Mouse (Mus musculus): ENCODE data around the gene Sncg. TPM values are rescaled to one million over a fixed set of nuclear protein-coding genes. Genes with fewer than 3 reads are reported as not detected.
"Not testable (repeated sequence)": the region's sequence is repeated elsewhere in the genome, so short reads cannot be mapped to it uniquely, and the experiment has no call there.

Sncg gene
- polyA plus RNA-seq, 1 experiment from 2014 or later = 31.3 TPM

DNA sequence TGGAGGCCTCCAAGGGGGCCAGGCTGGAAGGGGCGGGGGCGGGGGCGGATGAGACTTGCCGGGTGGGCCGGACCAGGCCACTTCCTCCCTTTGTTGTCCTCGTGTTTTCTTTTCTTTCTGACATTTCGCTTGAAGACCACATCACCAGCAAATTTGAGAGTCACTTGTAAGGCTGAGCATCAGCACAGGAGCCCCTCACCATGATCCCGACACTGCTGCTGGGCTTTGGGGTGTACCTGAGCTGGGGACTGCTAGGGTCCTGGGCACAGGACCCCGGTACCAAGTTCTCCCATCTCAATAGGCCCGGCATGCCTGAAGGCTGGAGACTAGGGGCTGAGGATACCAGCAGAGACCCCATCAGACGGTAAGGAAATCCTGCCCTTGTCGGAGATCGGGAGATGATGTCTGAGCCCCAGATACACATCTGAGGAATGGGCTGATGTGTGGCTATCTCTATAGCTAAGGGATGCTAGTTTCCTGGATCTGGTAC, 871 bp upstream of the Sncg start, which contains the start of gene Mmrn2:
Gene Mmrn2, plus strand, starts transcription at position 51 of the 490 bp plus-strand sequence.
- ATAC-seq (ENCODE audit: insufficient read depth, low FRiP score) = no peak
- no peaks in the 10 kb centered on the region for H3K27me3 ChIP-seq (ENCODE audit: control insufficient read depth, insufficient read depth, low read length)
- peaks cover 21% of the 10 kb centered on the region for H3K4me1 ChIP-seq (ENCODE audit: control insufficient read depth, insufficient read depth, low read length)
- H3K27ac ChIP-seq (ENCODE audit: low read length) = no peak within 1 kb of the TSS
- peak within 1 kb of the TSS; percentile 17 for H3K4me2 ChIP-seq (ENCODE audit: low read depth, low read length)
- H3K9ac ChIP-seq (ENCODE audit: low read length) = peak within 1 kb of the TSS; percentile 39; the same call in 1 of the 2 replicates
- H3K36me3 ChIP-seq (ENCODE audit: control insufficient read depth, insufficient read depth, low read length) = no peaks in the 10 kb centered on the region
- 76% methylated on average over 13 of the region's 13 CpGs for WGBS
- H3K4me3 ChIP-seq (replicated peaks; ENCODE audit: low read length) = peak within 1 kb of the TSS; percentile 25
- H3K9me3 ChIP-seq (replicated peaks; ENCODE audit: control insufficient read depth, low read length) = no peaks in the 10 kb centered on the region

DNA sequence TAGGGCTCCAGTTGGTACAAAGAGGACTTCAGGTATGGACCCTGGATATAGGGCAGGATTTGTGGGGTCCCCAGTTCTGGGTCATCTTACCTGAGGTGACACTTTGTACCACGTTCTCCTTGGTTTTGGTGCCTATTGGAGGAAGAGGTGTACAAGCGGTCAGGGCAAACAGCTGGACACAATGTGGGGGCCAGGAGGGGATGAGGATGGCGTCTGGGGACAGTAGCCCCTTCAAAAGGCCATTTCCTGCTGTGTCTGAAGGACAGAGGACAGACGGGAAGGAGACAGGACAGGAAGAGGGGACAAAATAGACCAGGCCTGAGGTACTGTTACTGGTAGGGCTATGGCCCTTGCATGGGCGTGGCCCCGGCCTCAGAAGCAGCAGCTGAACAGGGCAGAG, 1.0 kb downstream of the Sncg start:
- Histone ChIP-seq H3K27ac (ENCODE audit: low read length) (no peak overlapping the region), H3K36me3 (ENCODE audit: control insufficient read depth, insufficient read depth, low read length) (no peaks in the 10 kb centered on the region), H3K4me2 (ENCODE audit: low read depth, low read length) (no peak overlapping the region), H3K9me3 (replicated peaks; ENCODE audit: control insufficient read depth, low read length) (no peaks in the 10 kb centered on the region), H3K4me3 (replicated peaks; ENCODE audit: low read length) (no peak overlapping the region), H3K9ac (ENCODE audit: low read length) (no peak overlapping the region), H3K4me1 (ENCODE audit: control insufficient read depth, insufficient read depth, low read length) (peaks cover 17% of the 10 kb centered on the region), H3K27me3 (ENCODE audit: control insufficient read depth, insufficient read depth, low read length) (no peaks in the 10 kb centered on the region)
- WGBS = 75% methylated on average over 6 of the region's 6 CpGs
- ATAC-seq (ENCODE audit: insufficient read depth, low FRiP score) = no peak

DNA sequence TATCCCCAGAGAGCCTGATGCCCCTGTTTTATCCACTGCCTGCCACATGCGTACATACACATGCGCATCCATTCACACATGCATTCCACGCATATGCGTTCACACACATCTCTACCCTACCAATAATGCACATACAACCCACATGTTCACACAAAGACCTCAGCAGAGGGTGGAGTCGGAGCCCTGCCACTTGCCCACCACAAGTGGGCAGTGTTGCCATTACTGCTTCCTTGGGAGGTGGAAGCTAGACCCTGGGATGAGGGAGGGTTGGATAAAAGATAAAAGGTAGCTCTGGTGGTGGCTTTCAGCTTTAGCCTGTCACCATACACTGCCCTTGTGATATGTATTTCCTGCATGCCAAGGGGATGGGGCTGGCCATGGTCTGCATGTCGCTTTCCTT, 1.9 kb downstream of the Sncg start:
- Histone ChIP-seq H3K36me3 (ENCODE audit: control insufficient read depth, insufficient read depth, low read length) (no peaks in the 10 kb centered on the region), H3K27ac (ENCODE audit: low read length) (no peak overlapping the region), H3K4me3 (replicated peaks; ENCODE audit: low read length) (no peak overlapping the region), H3K4me2 (ENCODE audit: low read depth, low read length) (no peak overlapping the region), H3K9ac (ENCODE audit: low read length) (no peak overlapping the region), H3K9me3 (replicated peaks; ENCODE audit: control insufficient read depth, low read length) (no peaks in the 10 kb centered on the region), H3K4me1 (ENCODE audit: control insufficient read depth, insufficient read depth, low read length) (peaks cover 12% of the 10 kb centered on the region), H3K27me3 (ENCODE audit: control insufficient read depth, insufficient read depth, low read length) (no peaks in the 10 kb centered on the region)
- 89% methylated on average over 6 of the region's 6 CpGs for WGBS
- no peak for ATAC-seq (ENCODE audit: insufficient read depth, low FRiP score)

DNA sequence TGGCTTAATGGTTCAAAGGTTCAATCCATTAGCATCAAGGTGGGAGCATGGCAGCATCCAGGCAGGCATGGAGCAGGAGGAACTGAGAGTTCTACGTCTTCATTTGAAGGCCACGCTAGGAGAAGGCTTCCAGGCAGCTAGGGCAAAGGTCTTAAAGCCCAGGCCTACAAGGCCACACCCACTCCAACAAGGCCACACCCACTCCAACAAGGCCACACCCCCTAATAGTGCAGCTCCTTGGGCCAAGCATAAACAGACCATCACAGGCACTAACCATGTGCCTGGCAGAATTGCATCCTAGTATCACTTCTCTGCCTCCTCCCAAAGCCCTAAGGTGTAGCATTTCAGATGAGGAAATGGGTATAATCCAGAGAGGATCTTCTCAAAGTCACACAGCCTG, 2.8 kb downstream of the Sncg start:
- no peaks in the 10 kb centered on the region for H3K27me3 ChIP-seq (ENCODE audit: control insufficient read depth, insufficient read depth, low read length)
- peaks cover 12% of the 10 kb centered on the region for H3K4me1 ChIP-seq (ENCODE audit: control insufficient read depth, insufficient read depth, low read length)
- no peaks in the 10 kb centered on the region for H3K36me3 ChIP-seq (ENCODE audit: control insufficient read depth, insufficient read depth, low read length)
- no peak for ATAC-seq (ENCODE audit: insufficient read depth, low FRiP score)
- H3K9me3 ChIP-seq (replicated peaks; ENCODE audit: control insufficient read depth, low read length) = no peaks in the 10 kb centered on the region
- H3K27ac ChIP-seq (ENCODE audit: low read length) = no peak overlapping the region
- H3K4me2 ChIP-seq (ENCODE audit: low read depth, low read length) = no peak overlapping the region
- 69% methylated on average over 2 of the region's 2 CpGs for WGBS
- H3K4me3 ChIP-seq (replicated peaks; ENCODE audit: low read length) = no peak overlapping the region
- H3K9ac ChIP-seq (ENCODE audit: low read length) = no peak overlapping the region

DNA sequence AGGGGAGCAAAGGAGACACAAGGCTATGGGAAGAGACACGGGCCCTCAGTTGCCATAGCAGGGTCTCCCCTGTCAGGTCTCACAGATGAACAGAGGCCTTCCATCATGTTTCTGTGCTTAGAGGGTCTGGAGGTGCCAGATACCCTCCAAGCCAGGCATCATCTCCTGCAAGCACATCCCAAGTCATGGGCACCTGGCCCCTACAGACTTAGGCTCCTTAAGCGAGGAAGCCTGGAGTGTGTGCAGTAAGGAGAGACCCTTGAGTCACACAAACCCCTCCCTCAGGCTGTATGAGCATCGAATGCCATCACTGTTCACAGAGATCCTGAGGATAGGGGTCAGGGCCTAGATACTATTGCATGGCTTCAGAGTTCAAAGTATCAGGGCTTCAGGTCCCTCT, 3.7 kb downstream of the Sncg start:
- H3K27me3 ChIP-seq (ENCODE audit: control insufficient read depth, insufficient read depth, low read length) = no peaks in the 10 kb centered on the region
- no peak for ATAC-seq (ENCODE audit: insufficient read depth, low FRiP score)
- peaks cover 12% of the 10 kb centered on the region for H3K4me1 ChIP-seq (ENCODE audit: control insufficient read depth, insufficient read depth, low read length)
- no peaks in the 10 kb centered on the region for H3K9me3 ChIP-seq (replicated peaks; ENCODE audit: control insufficient read depth, low read length)
- H3K4me2 ChIP-seq (ENCODE audit: low read depth, low read length) = no peak overlapping the region
- no peak overlapping the region for H3K9ac ChIP-seq (ENCODE audit: low read length)
- 86% methylated on average over 3 of the region's 3 CpGs for WGBS
- no peak overlapping the region for H3K27ac ChIP-seq (ENCODE audit: low read length)
- no peaks in the 10 kb centered on the region for H3K36me3 ChIP-seq (ENCODE audit: control insufficient read depth, insufficient read depth, low read length)
- H3K4me3 ChIP-seq (replicated peaks; ENCODE audit: low read length) = no peak overlapping the region

DNA sequence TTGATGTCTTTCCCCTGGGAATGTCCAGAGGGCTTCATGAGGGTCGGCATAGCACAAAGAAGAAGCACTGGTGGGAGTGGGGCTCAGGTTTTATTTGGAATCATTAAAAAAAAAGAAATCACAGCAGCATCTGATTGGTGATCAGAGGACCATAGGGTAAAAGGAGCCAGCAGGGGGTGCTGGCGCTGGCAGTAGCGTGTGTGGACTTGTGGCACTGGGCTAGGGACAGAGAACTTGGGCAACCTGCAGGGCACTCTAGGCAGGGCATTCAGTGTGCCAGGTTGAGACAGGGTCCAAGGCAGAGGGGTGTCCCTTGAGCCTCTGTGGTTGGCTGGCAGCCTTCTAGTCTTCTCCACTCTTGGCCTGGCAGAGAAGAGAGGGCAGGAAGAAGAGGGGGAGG, 4.4 kb downstream of the Sncg start:
- H3K4me1 ChIP-seq (ENCODE audit: control insufficient read depth, insufficient read depth, low read length) = peaks cover 12% of the 10 kb centered on the region
- H3K9me3 ChIP-seq (replicated peaks; ENCODE audit: control insufficient read depth, low read length) = peaks cover 2% of the 10 kb centered on the region; the same call in 1 of the 2 replicates
- no peak overlapping the region for H3K4me3 ChIP-seq (replicated peaks; ENCODE audit: low read length)
- H3K27ac ChIP-seq (ENCODE audit: low read length) = no peak overlapping the region
- no peak overlapping the region for H3K4me2 ChIP-seq (ENCODE audit: low read depth, low read length)
- H3K9ac ChIP-seq (ENCODE audit: low read length) = no peak overlapping the region
- no peaks in the 10 kb centered on the region for H3K27me3 ChIP-seq (ENCODE audit: control insufficient read depth, insufficient read depth, low read length)
- WGBS = 67% methylated on average over 3 of the region's 3 CpGs
- no peaks in the 10 kb centered on the region for H3K36me3 ChIP-seq (ENCODE audit: control insufficient read depth, insufficient read depth, low read length)
- ATAC-seq (ENCODE audit: insufficient read depth, low FRiP score) = no peak

DNA sequence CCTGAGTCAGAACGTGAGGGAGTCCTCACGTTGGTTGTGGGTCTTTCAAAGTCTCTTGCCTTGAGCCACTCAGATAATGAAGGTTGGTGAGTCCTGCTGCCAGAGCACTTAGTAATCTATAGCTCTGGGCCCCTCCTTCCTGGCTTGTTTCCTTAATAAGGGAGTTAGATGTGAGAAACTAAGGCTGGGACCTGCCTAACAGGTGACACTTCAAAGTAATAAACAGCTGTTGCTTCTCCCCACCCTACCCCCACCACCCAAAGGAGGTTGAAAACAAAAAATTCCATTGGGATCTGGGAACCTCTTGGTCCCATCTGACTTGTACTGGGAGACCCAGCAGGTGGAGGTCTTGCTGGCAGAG, 9.5 kb downstream of the Sncg start:
- ATAC-seq (ENCODE audit: insufficient read depth, low FRiP score) = no peak
- Histone ChIP-seq H3K36me3 (ENCODE audit: control insufficient read depth, insufficient read depth, low read length) (no peaks in the 10 kb centered on the region), H3K9me3 (replicated peaks; ENCODE audit: control insufficient read depth, low read length) (peaks cover 4% of the 10 kb centered on the region; the same call in 1 of the 2 replicates), H3K9ac (ENCODE audit: low read length) (no peak overlapping the region), H3K4me2 (ENCODE audit: low read depth, low read length) (no peak overlapping the region), H3K27me3 (ENCODE audit: control insufficient read depth, insufficient read depth, low read length) (no peaks in the 10 kb centered on the region), H3K4me1 (ENCODE audit: control insufficient read depth, insufficient read depth, low read length) (0 out of 2 replicates have a peak, but pooled peaks cover 3% of the 10 kb centered on the region), H3K27ac (ENCODE audit: low read length) (no peak overlapping the region), H3K4me3 (replicated peaks; ENCODE audit: low read length) (no peak overlapping the region)
- WGBS = 95% methylated on average over 2 of the region's 2 CpGs

DNA sequence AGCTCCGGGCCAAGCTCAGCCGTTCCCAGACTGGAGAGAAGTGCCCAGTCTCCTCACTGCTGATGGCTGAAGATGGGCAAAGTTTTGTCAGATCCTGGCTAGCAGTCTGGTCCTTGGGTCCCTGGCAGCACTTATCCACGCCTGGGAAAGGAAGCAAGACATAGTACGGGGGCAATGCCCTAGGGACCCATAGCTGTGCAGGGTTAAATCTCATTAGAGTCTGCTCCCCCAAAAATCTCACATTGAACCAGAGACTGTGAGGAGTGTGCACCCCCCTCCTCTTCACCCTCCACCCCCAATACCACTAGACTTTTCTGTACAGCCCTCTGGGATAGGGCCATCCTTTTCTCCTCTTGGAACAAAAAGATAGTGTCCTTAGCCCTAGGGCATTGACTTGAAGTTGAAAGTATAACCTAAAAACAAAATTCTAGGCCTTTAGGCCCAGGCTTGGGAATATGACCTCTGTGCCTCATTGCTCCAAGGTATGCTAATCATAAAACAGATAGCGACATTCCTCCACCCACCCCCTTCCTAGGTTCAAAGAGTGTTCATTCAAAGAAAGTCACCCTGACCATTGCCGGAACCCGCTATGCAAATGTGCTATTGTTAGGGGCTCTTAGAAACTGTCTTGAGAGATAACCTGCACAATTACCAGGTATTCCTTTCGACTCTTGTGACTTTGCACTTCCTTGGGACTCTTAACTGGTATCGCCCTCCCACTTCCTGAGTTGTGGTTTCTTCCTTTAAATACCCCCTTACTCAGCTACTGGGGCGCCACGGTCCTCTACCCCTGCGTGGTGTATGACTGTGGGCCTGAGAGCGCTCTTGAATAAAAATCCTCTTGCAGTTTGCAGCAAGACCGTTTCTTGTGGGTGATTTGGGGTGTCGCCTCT, 10.1 kb downstream of the Sncg start:
- not testable (repeated sequence) for H3K9ac ChIP-seq (ENCODE audit: low read length)

DNA sequence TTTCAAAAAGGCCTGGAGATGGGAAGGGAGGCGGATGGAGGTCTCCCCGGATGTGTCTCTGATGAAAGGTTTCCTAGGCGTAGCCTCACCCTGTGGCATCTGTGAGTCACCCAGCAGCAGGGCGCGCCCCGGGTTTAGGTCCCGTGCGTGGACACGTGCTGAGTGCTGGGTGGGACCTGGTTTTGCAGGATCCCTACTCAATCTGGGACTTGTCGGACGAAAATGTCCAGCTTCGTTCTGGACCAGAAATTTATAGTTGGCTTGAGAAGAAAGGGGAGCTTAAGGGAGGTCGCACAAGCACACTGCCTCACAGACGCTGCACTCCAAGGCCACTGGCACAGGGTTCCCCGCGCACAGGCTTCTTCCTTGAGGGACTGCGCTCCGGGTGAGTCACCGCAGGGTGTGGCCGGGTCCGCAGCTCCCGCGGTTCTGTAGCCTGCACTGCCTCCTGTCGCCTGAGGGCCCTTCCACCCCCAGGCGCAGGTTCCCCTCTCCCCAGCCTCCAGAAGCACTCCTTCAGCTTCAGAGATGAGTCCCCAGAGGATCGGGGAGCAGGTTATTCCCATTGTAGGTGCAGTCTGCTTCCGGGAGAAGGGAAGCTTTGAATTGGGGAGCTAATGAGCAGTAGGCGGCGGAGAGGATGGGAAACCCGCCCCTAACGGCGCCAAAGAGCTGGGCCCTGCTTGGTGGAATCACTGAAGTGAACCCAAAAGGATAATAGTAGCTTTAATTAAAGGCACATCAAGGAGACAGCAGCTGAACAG, 10.9 kb downstream of the Sncg start:
- Histone ChIP-seq H3K27ac (ENCODE audit: low read length) (peak overlapping the region; percentile 74), H3K36me3 (ENCODE audit: control insufficient read depth, insufficient read depth, low read length) (no peaks in the 10 kb centered on the region), H3K4me1 (ENCODE audit: control insufficient read depth, insufficient read depth, low read length) (0 out of 2 replicates have a peak, but pooled peaks cover 3% of the 10 kb centered on the region), H3K4me2 (ENCODE audit: low read depth, low read length) (peak overlapping the region; percentile 64), H3K4me3 (replicated peaks; ENCODE audit: low read length) (peak overlapping the region; percentile 39), H3K9ac (ENCODE audit: low read length) (peak overlapping the region; percentile 63), H3K27me3 (ENCODE audit: control insufficient read depth, insufficient read depth, low read length) (no peaks in the 10 kb centered on the region), H3K9me3 (replicated peaks; ENCODE audit: control insufficient read depth, low read length) (peaks cover 4% of the 10 kb centered on the region; the same call in 1 of the 2 replicates)
- 3% methylated on average over 32 of the region's 32 CpGs for WGBS
- ATAC-seq (ENCODE audit: insufficient read depth, low FRiP score) = peak; percentile 90

More for the DNA sequence above, 10.1 kb downstream of the Sncg start:
- not testable (repeated sequence) for H3K4me1 ChIP-seq (ENCODE audit: control insufficient read depth, insufficient read depth, low read length); ATAC-seq (ENCODE audit: insufficient read depth, low FRiP score); H3K9me3 ChIP-seq (replicated peaks; ENCODE audit: control insufficient read depth, low read length); H3K27me3 ChIP-seq (ENCODE audit: control insufficient read depth, insufficient read depth, low read length); H3K36me3 ChIP-seq (ENCODE audit: control insufficient read depth, insufficient read depth, low read length)
- peak overlapping the region; percentile 74; the same call in 1 of the 2 replicates for H3K27ac ChIP-seq (ENCODE audit: low read length)
- H3K4me2 ChIP-seq (ENCODE audit: low read depth, low read length) = peak overlapping the region; percentile 64
- H3K4me3 ChIP-seq (replicated peaks; ENCODE audit: low read length) = peak overlapping the region; percentile 39; the same call in 1 of the 2 replicates
- WGBS = 88% methylated on average over 15 of the region's 15 CpGs
